Mouse (Mus musculus) 3T3-L1 (cell line): ENCODE measurements around the gene Zfp334.

Experiments
- DNase-seq: peaks from one replicate; pipeline ENCODE4 v3.0.0-alpha.2; 2015; ENCODE audit warnings: low read depth, low spot score

Gene Zfp334

DNA sequence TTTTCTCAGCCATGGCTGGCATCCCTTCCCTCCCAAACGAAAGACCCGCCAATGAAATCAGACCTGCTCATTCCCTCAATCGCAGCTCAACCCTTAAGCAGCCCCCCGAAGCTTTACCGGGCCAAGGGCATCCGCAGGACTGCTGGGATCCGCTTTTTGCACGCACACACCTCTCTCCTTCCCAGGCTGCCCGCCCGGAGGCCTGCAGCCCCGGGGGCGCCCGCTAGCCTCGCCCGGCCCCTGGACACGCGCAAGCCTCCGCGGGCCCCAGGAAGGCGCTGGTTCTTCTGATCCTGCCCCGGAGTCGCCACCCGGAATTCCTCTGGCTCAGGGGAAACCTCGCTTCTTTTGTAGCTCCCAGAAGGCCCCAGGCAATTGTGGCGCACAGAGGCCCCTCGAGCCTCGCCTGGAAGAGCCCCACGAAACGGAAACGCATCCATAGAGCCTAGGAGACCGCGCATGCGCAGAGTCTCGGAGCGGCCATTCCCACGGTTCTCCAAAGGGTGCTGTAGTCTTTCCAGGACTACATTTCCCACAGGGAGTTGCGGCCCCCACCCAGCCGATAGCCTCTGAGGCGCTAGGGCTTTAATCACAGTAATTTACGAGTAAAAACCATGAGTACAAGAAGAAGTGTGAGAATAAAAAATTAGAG, at the start of gene Zfp334:
Gene Zfp334 (minus strand): TSS at position 416 of the 652 bp plus-strand sequence.
- peak; percentile 99 for DNase-seq

GRCm38 (mm10) chr2:165428694-165429093, 40.6 kb upstream of the Zfp334 start:
- DNase-seq: no peak

DNA sequence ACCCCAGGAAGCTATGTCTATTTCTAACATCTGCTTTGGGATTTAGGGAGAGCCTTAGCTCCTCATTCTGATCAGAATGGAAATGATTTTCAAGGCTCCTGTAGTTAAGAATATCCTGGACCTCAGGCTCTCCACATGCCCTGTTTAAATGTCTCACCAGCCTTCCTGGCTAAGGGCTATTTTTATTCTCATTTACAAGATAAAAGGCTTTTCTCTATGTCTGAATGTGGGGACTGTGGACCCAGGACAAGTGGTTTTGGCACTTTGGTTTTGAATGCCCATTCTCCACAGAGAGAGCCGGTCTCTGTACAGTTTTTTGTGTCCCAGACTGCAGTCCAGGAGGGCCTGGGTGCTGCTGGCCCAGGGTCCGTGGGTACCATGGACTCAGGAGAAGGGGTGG, 32.1 kb upstream of the Zfp334 start:
- no peak for DNase-seq

DNA sequence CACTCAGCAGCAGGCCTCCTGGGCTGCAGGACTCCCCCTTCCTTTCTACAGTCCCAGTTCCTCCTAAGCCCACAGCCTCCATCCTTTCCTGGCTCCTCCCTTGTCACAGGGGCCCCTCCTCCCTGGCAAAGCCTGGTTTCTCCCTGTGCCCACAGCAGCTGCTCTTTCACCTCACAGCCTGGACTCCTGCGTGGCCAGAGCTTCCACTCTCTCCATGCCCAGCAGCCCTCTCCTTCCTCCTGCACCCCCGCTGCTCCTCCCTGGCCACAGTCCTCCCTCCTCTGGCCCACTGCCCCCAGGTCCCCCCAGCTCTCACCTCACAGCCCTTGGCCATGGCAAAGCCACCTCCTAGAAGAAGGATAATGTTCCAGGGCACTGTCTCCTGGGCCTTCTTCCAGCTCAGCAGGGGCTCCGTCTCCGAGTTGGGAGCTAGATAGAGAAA, 31.6 kb upstream of the Zfp334 start:
- DNase-seq: no peak

DNA sequence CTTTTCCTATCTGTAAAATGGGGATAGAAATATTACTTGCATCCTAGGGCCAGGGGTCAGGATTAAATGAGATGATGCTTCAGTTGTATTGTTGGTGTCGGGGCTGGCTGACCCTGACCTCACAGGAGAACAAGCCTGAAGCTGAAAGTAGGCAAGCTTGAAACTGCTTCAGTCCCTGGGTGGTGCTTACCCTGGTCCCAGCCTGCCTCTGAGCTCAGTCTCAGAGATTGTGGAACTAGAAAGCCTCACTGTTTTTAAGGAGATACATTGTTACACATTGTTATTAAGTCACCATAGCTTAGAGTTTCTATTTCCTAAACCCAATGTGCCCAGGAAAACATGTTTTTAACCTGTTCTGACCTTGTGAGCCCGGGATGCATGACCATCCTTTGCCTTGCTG, 30.5 kb upstream of the Zfp334 start:
- DNase-seq: no peak

- no peak for DNase-seq
Measured at GRCm38 (mm10) chr2:165417291-165417690, 29.2 kb upstream of the Zfp334 start.

DNA sequence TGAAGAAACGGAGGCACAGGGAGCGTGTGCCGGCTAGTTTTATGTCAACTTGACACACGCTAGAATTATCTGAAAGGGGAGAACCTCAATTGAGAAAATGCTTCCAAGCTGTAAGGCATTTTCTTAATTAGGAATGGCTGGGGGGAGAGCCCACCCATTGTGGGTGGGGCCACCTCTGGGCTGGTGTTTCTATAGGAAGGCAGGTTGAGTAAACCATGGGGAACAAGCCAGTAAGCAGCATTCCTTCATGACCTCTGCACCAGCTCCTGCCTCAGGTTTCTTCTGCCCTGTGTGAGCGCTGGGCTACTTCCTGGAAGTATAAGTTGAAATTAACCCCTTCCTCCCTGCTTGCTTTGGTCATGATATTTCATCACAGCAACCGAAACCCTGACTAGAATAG, 27.7 kb upstream of the Zfp334 start:
- no peak for DNase-seq

DNA sequence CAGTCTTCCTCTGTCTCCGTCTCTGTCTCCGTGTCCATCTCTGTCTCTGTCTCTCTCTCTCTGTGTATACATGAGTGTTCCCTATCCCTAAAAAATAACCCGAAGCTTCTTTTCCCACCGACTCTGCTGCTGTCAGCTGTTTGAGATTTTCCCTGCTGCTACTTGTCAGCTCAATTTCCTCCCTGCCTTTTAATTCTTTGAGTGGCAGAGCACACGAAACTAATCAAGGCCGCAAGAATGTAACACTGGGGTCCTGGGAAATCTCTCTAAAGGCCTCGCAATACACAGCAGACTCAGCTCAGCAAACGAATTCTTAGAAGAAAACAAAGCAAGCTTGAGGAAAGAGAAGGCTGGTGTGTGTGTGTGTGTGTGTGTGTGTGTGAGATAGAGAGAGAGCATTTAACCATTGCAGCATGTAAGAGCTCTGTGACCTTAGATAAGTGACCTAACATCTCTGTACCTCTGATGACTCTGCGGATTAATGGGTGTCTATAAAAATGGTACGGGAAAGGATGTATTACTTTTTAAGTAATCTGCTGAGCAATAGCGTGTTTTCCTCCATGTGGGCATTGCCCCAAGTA, 27.2 kb upstream of the Zfp334 start:
- no peak for DNase-seq

GRCm38 (mm10) chr2:165414321-165414720, 26.3 kb upstream of the Zfp334 start:
- DNase-seq: no peak

DNA sequence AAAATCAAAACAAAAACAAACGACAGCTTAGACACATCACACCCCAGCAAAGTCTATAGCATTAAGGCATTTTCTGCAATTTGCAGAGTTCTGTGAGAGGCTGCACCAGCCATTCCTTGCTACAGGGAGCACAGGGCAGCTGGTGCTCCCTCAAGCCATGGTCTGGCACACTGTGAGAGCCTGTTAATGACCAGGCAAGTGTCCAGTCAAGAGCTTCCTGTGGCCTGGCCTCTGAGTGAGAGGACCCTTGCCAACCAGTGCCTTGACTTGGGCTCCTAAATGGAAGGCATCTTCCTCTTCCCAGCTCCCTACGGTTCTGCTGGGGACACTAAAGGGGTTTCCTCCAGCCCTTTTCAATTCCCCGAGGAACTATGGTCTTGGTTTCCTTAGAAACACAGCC, 25.8 kb upstream of the Zfp334 start:
- DNase-seq: no peak

- DNase-seq: peak; percentile 85
Measured at GRCm38 (mm10) chr2:165407700-165408301, 19.7 kb upstream of the Zfp334 start.

DNA sequence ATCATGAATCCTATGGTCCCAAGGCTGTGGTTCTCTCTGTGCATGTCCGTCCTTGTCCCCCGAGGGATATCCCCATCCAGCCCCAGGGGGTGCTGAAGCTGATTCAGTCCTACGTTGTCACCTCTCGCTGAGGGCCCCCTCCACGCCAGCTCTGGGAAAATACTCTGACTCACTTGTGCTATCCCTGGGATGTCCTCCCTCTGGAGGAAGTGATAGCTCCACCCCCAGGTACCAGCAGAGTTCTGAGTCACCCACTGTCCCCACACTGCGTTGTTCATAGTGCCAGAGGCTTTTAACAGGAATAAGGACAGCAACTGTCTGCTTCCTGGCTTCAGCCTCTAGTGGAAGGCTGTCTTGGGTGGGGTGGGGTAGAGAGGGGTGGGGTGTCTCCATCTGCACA, 17.3 kb upstream of the Zfp334 start:
- peak; percentile 87 for DNase-seq

DNA sequence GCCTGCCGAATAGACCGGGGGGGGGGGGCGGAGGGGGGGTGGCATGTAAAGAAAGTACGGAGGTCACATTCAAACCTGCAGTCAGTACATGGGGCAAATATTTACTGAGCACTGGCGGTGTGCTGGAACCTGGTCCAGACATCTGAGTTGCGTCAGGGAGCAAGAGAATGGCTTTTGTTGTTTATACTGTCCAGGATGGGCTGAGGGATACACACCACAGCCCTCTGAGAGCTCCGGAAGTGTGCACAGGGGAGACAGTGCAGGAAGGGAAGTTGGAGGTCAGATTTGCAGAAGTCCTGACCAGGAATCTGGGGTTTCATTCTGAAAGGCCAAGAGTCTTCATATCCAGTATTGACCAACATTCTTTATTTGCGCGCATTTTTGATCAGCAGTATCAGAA, 16.9 kb upstream of the Zfp334 start:
- DNase-seq: no peak

DNA sequence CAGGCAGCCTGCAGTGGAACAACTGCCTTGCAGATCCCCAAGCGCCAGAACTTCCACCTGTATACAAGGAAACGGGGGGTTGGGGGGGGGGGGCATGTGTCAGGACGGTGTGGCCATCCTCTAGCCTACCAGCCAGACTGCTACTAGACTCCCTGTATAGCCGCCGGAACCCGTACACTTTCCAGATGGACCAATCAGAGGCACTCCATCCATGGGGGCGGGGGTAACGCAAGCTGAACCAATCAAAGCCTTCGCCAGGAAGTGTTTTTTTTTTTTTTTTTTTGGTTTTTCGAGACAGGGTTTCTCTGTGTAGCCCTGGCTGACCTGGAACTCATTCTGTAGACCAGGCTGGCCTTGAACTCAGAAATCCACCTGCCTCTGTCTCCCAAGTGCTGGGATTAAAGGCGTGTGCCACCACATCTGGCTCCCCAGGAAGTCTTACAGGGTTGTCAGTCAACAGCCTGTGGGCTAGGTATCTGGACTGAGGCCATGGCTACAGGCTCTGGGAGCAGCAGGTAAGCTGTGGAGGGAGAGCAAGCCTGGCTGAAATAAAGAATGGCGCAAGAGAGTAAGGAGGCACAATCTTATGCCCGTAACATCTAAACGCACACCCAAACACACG, 10.2 kb upstream of the Zfp334 start:
- DNase-seq: no peak

GRCm38 (mm10) chr2:165397502-165398163, 9.6 kb upstream of the Zfp334 start:
- DNase-seq: no peak

- no peak for DNase-seq
Measured at GRCm38 (mm10) chr2:165396831-165397501, 8.9 kb upstream of the Zfp334 start.

DNA sequence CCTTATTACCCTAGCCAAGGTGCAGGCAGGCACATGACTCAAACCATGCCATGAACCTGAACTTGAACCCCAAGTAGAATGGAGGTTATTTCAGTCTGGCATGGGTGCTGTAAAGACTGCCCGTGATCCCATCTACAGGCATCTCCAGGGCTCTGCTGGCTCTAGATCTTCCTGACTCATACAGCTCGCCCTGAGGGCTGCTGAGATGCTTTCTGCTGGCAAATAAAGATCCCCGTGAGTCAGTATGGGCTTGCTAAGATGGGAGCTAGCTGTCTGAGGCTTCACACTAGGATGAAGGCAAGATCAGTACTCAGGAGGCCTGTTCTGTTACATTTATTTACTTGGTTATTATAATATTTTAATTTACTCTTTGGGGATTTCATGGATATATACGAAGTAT, 4.1 kb upstream of the Zfp334 start:
- peak; percentile 95 for DNase-seq

GRCm38 (mm10) chr2:165391561-165391960, 3.5 kb upstream of the Zfp334 start:
- DNase-seq: peak; percentile 91

GRCm38 (mm10) chr2:165389299-165389952, 1.4 kb upstream of the Zfp334 start:
- DNase-seq: no peak

DNA sequence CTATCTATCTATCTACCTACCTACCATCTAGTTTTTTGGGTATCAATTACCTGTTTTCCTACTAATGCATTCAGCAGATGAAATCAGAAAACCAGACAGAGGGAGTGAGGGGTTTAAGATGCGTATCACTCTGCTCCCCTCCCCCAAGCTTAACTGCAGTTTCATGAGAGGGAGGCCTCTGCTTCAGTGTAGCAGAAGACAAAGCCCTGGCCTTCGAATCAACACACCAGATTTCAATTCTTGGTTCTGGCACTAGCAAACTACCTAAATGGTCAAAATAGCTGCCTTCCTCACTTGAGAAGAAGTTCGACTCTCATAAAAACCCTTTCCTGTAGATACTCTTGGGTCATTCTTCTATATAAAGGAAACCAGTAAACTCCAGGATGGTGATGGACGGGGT, 689 bp downstream of the Zfp334 start:
- DNase-seq: peak; percentile 44

DNA sequence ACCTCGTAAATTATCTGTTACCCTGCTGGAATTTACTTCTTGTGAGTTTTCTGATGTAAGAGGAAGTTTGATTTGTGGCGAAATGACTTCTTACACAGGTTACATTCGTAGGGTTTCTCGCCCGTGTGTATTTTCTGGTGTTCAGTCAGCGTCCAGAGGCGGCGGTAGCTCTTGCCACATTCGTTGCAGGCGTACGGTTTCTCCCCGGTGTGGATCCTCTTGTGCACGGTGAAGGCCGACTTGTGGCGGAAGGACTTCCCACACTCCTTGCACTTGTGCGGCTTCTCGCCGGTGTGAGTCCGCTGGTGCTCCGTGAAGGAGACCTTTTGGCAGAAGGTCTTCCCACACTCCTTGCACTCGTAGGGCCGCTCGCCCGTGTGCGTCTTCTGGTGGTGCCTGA, 8.0 kb downstream of the Zfp334 start:
- DNase-seq: no peak
